Mouse (Mus musculus) heart, embryonic 16.5 days (tissue): ENCODE data around the gene Gabrd. TPM values are rescaled to one million over a fixed set of nuclear protein-coding genes. Genes with fewer than 3 reads are reported as not detected.

Source experiments
- ATAC-seq: fragments of 200-750 bp; cut with Nextera tagmentation; replicated peaks from 2 replicates; pipeline ENCODE4 v1.8.0; 2017; ENCODE audit warnings: moderate number of reproducible peaks; ENCODE audit not compliant: insufficient read depth, low FRiP score; ENCODE audit errors: extremely low read depth
- H3K27ac ChIP-seq: fragments of 300-500 bp; sonication (generic); 2 replicates; pipeline ENCODE4 v1.5.1; 2014; ENCODE audit warnings: mild to moderate bottlenecking, low read length, control low read depth, moderate library complexity
- H3K27me3 ChIP-seq: fragments of 300-500 bp; sonication (generic); 2 replicates; pipeline ENCODE4 v1.6.1; 2014; ENCODE audit warnings: low read length, mixed read lengths; ENCODE audit not compliant: control insufficient read depth, insufficient read depth
- H3K36me3 ChIP-seq: fragments of 300-500 bp; sonication (generic); 2 replicates; pipeline ENCODE4 v1.6.1; 2014; ENCODE audit not compliant: control insufficient read depth, insufficient read depth
- H3K4me1 ChIP-seq: fragments of 300-500 bp; sonication (generic); 2 replicates; pipeline ENCODE4 v1.6.1; 2014; ENCODE audit warnings: low read length, mixed read lengths; ENCODE audit not compliant: control insufficient read depth, insufficient read depth
- H3K4me2 ChIP-seq: fragments of 300-500 bp; sonication (generic); 2 replicates; pipeline ENCODE4 v1.6.1; 2014; ENCODE audit warnings: low read depth, mild to moderate bottlenecking, control low read depth, low read length
- H3K4me3 ChIP-seq: fragments of 300-500 bp; sonication (generic); 2 replicates; pipeline ENCODE4 v1.5.1; 2014; ENCODE audit warnings: mild to moderate bottlenecking, control low read depth, low read length
- H3K9ac ChIP-seq: fragments of 300-500 bp; sonication (generic); 2 replicates; pipeline ENCODE4 v1.6.1; 2014; ENCODE audit warnings: low read length, control low read depth
- H3K9me3 ChIP-seq: fragments of 300-500 bp; sonication (generic); replicated peaks from 2 replicates; pipeline ENCODE4 v1.6.1; 2016; ENCODE audit warnings: low read length; ENCODE audit not compliant: control insufficient read depth
- WGBS: fragments of 180-500 bp; shearing (Covaris S2); extraction: QIAGEN DNeasy Blood & Tissue Kit; methylation state at CpG from one replicate; pipeline ENCODE4 v1.1.7; 2014; 5-methylcytosine and 5-hydroxymethylcytosine counted together
- polyA plus RNA-seq: library from polyadenylated mRNA; unstranded; fragments of >200 nt; fragmentation: Nextera tagmentation; extraction: Ambion mirVana; gene quantifications from 2 replicates; pipeline ENCODE4 v1.2.1, GENCODE M21; 2015

Gabrd gene
- polyA plus RNA-seq, 1 experiment from 2014 or later = 0.12 TPM

DNA sequence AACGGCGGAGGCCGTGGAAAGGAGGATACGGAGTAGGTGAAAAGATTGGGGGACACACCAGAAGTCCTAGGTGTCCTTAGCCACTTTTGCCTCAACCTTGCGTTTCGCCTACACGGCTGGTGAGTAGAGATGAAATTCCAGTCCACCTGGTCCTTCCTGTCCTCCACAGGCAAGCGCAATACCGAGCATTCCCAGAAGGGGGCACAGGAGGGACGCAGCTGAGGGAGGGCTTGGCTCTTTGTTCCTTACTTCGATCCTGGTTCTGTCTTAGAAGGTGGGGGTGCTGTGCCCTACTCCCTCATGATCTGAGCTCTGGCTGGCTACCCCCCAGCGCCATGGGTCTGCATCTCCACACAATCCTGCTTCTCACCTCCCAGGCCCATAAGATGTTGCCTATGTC is 29.2 kb downstream of the Gabrd start:
- H3K4me2 ChIP-seq = no peak overlapping the region
- no peak overlapping the region for H3K27ac ChIP-seq
- no peaks in the 10 kb centered on the region for H3K4me1 ChIP-seq
- no peak for ATAC-seq
- H3K9me3 ChIP-seq = no peaks in the 10 kb centered on the region
- H3K4me3 ChIP-seq = no peak overlapping the region
- H3K9ac ChIP-seq = no peak overlapping the region
- H3K27me3 ChIP-seq = peaks cover 14% of the 10 kb centered on the region
- WGBS = 23% methylated on average over 12 of the region's 12 CpGs
- H3K36me3 ChIP-seq = no peaks in the 10 kb centered on the region

DNA sequence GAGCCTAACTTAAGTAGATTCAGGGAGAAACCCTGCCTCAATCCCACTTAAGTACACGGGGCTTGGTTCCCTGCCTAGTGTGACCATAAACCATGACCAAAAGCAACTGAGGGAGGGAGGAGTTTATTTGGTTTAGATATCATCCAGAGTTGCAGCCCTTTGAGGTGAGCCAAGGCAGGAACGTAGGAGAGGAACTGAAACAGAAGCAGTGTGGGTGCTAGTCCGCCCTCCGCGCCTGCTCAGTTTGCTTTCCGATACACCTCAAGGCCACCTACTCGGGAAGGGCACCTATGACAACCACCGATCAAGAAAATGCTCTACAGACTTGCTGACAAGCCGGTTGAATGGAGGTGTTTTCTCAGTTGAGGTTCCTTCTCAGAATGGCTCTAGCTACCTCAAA is 30.2 kb downstream of the Gabrd start:
- H3K27me3 ChIP-seq = peaks cover 21% of the 10 kb centered on the region
- no peaks in the 10 kb centered on the region for H3K9me3 ChIP-seq
- 78% methylated on average over 9 of the region's 9 CpGs for WGBS
- no peaks in the 10 kb centered on the region for H3K36me3 ChIP-seq
- H3K4me2 ChIP-seq = no peak overlapping the region
- no peak overlapping the region for H3K27ac ChIP-seq
- no peak overlapping the region for H3K4me3 ChIP-seq
- ATAC-seq = no peak
- H3K4me1 ChIP-seq = no peaks in the 10 kb centered on the region
- no peak overlapping the region for H3K9ac ChIP-seq

DNA sequence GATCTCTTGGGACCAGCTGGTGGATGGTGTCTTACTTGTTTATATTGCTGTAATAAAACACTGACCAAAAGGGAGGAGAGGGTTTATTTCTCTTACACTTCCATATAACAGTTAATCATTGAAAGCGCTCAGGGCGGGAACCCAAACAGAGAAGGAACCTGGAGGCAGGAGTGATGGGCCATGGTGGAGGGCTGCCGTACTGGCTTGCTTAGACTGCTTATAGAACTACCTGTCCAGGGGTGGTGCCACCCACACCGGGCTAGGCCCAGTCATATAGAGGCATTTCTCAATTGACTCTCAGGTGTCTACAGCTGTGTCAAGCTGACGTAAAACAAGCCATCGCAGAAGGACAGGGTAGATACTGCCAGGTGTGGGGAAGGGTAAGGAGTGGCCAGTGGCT is 31.1 kb downstream of the Gabrd start:
- Histone ChIP-seq H3K27ac (no peak overlapping the region), H3K36me3 (no peaks in the 10 kb centered on the region), H3K4me2 (no peak overlapping the region), H3K27me3 (peaks cover 31% of the 10 kb centered on the region), H3K9me3 (no peaks in the 10 kb centered on the region), H3K4me3 (no peak overlapping the region), H3K4me1 (no peaks in the 10 kb centered on the region), H3K9ac (no peak overlapping the region)
- WGBS = 78% methylated on average over 6 of the region's 6 CpGs
- ATAC-seq = no peak

DNA sequence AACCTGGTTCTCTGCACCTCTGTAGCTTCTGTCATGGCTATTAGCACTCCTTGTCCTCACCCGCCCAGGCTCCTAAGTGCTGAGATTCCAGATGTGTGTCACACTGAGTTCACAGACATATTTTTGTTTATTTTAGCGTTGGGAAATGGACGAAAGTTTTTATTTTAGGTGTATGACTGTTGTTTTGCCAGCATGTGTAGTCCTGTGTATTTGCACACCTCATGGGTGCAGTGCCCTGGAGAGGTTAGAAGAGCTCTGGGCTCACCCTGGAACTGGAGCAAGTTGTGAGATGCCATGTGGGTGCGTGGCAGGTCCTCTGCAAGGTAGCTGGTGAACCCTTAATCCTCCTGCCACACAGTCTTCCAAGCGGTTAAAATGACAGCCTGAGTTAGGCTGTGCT is 35.5 kb downstream of the Gabrd start:
- H3K4me2 ChIP-seq = no peak overlapping the region
- H3K4me1 ChIP-seq = no peaks in the 10 kb centered on the region
- no peak overlapping the region for H3K27ac ChIP-seq
- H3K4me3 ChIP-seq = no peak overlapping the region
- H3K9me3 ChIP-seq = no peaks in the 10 kb centered on the region
- WGBS = 33% methylated on average over 5 of the region's 5 CpGs
- H3K36me3 ChIP-seq = no peaks in the 10 kb centered on the region
- ATAC-seq = no peak
- H3K9ac ChIP-seq = no peak overlapping the region
- H3K27me3 ChIP-seq = peaks cover 58% of the 10 kb centered on the region

DNA sequence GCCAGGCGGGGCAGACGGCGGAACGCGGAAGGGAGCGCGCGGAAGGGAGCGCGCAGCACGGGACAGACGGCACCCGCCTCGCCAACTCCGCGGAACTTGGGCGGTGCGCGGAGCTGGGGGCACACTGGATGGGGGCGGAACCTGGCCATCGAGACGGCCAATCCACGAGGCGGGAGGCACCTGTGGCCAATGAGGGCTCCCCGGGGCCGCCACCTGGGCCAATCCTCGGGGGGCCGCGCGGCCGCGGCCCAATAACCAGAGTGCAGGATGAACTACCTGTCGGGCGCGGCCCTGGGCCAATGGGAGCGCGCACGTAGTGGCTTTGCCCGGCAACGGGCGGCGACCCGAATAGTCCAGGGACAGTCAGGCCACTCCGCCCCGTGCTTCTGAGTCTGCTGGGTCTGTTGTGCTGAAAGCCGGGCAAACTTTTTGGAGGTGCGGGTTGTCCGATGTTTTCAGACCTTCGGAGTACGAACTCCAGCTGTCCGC is 36.6 kb downstream of the Gabrd start, which contains the start of gene Prkcz:
Gene Prkcz, minus strand, starts transcription at position 59 of the 489 bp plus-strand sequence.
- peak; percentile 94 for ATAC-seq
- H3K4me2 ChIP-seq = peak within 1 kb of the TSS; percentile 68
- H3K4me1 ChIP-seq = no peaks in the 10 kb centered on the region
- WGBS = 1% methylated on average over 51 of the region's 51 CpGs
- H3K27ac ChIP-seq = no peak within 1 kb of the TSS
- peak within 1 kb of the TSS; percentile 24 for H3K9ac ChIP-seq
- no peaks in the 10 kb centered on the region for H3K9me3 ChIP-seq
- peaks cover 58% of the 10 kb centered on the region for H3K27me3 ChIP-seq
- peak within 1 kb of the TSS; percentile 55 for H3K4me3 ChIP-seq
- no peaks in the 10 kb centered on the region for H3K36me3 ChIP-seq

DNA sequence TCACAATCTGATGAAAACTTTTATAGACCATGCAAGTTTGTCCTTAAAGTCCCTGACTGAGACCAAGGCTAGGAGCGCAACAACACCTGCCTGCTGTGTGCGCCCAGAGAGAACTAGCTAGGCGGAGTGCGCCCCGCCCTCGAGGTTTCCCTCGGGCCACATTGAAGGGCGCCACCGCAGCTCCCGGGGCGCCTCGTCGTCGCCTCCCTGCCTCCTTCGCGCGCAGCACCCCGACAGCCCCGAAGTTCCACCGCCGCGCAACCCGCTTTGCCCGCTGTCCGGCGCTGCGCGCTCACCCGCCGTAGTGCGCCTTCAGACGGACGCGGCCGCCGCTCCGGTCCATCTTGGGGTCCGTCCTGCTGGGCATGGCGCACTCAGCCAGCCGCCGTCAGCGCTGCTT is 37.1 kb downstream of the Gabrd start:
- peak; percentile 30 for ATAC-seq
- H3K9me3 ChIP-seq = no peaks in the 10 kb centered on the region
- H3K9ac ChIP-seq = no peak overlapping the region
- peak overlapping the region; percentile 68 for H3K4me2 ChIP-seq
- peak overlapping the region; percentile 55 for H3K4me3 ChIP-seq
- under 1% methylated on average over 42 of the region's 42 CpGs for WGBS
- H3K4me1 ChIP-seq = no peaks in the 10 kb centered on the region
- no peaks in the 10 kb centered on the region for H3K36me3 ChIP-seq
- peaks cover 54% of the 10 kb centered on the region for H3K27me3 ChIP-seq
- no peak overlapping the region for H3K27ac ChIP-seq

DNA sequence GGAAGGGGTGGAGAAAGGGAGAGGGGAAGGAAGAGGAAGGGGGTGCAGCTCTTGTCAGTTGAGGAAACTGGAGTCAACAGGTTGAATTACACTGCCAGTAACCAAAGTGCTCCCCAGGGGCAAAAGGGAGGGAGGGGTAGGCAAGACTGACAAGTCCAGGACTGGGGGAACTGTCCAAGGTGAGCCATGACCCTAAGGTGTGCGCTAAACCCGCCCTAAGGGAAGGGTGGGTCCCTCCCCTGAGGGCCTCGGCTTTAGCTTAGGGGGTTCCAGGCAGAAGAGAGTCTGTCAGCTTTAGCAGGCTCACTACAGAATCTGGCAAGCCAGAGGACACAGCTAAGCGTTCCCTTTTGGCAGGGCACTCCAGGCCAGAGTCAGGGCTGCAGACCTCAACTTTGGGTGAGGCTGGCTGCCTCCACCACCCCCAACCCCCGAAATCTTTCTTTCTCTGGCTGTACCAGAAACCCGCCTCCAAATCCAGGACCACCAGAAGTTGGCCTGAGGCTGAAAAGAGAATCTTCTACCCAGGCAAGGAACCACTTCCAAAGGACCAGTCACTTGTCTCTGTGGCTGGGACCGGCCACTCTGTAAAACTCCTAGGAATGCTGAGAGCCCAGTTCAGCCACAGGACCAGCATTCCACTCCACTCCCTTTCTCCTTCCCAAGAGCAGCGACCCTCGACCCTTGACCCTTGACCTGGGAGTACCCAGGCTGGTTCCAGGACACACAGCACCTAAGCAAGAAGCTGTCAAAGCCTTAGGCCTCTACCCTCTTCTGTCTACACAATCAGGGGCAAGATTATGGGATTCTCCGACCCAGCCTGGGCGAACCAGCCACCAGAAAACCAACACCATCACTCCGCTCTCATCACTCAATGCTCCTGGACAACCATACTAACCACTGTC is 38.1 kb downstream of the Gabrd start:
- no peak for ATAC-seq
- H3K27me3 ChIP-seq = peaks cover 53% of the 10 kb centered on the region
- H3K27ac ChIP-seq = no peak overlapping the region
- H3K4me2 ChIP-seq = no peak overlapping the region
- no peaks in the 10 kb centered on the region for H3K36me3 ChIP-seq
- H3K9me3 ChIP-seq = no peaks in the 10 kb centered on the region
- H3K4me3 ChIP-seq = no peak overlapping the region
- 40% methylated on average over 12 of the region's 12 CpGs for WGBS
- H3K9ac ChIP-seq = no peak overlapping the region
- H3K4me1 ChIP-seq = no peaks in the 10 kb centered on the region

DNA sequence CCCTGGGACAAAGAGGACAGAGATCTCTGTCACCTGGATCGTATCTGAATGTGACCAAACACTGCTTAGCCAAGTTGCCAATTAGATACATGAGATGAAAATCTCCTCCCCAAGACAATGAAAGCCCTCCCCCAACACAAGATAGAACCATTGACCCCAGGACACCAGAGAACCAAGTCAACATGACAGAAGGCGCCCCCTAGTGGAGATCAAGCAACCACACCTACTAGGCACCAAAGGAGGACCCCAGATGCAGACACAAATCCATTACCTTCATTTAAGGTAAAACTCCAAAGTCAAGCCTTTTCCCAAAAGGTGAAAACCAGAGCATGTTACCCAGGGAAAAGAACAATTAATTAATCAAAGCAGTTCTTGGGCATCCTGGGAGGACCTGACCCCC is 40.3 kb downstream of the Gabrd start:
- H3K27me3 ChIP-seq = peaks cover 39% of the 10 kb centered on the region
- no peak overlapping the region for H3K4me2 ChIP-seq
- 50% methylated on average over 2 of the region's 2 CpGs for WGBS
- H3K9ac ChIP-seq = no peak overlapping the region
- no peak for ATAC-seq
- no peaks in the 10 kb centered on the region for H3K36me3 ChIP-seq
- no peak overlapping the region for H3K27ac ChIP-seq
- no peak overlapping the region for H3K4me3 ChIP-seq
- no peaks in the 10 kb centered on the region for H3K4me1 ChIP-seq
- H3K9me3 ChIP-seq = no peaks in the 10 kb centered on the region

DNA sequence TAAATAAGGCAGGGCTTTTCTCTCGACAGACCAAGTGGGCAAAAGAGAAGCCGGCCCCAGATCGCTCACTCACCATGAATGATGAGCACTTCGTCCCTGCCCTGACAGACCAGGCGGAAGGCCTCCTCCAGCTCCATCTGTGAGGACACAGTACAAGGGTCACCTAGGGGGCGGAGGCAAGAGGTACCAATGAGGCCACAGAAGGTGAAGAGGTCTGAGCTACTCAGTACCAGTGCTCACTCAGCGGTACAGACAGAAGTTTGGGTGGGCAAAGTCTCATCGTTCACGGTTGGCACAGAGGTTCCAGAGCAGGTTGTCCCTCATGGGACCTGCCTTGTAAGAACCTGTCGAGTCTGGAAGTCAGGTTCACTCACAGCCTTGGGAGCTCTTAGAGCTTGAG is 41.6 kb downstream of the Gabrd start:
- H3K27me3 ChIP-seq = peaks cover 27% of the 10 kb centered on the region
- H3K9ac ChIP-seq = no peak overlapping the region
- H3K9me3 ChIP-seq = no peaks in the 10 kb centered on the region
- H3K27ac ChIP-seq = no peak overlapping the region
- no peaks in the 10 kb centered on the region for H3K36me3 ChIP-seq
- ATAC-seq = no peak
- H3K4me2 ChIP-seq = no peak overlapping the region
- WGBS = 79% methylated on average over 10 of the region's 10 CpGs
- no peaks in the 10 kb centered on the region for H3K4me1 ChIP-seq
- H3K4me3 ChIP-seq = no peak overlapping the region
